Mouse (Mus musculus): ENCODE measurements around the gene Pramel7. TPM values are rescaled to one million over a fixed set of nuclear protein-coding genes. Genes with fewer than 3 reads are reported as not detected.
"Not testable (repeated sequence)": the region's sequence is repeated elsewhere in the genome, so short reads cannot be mapped to it uniquely, and the experiment has no call there.

Gene Pramel7
- not detected in 2 replicates for polyA plus RNA-seq (2012)

DNA sequence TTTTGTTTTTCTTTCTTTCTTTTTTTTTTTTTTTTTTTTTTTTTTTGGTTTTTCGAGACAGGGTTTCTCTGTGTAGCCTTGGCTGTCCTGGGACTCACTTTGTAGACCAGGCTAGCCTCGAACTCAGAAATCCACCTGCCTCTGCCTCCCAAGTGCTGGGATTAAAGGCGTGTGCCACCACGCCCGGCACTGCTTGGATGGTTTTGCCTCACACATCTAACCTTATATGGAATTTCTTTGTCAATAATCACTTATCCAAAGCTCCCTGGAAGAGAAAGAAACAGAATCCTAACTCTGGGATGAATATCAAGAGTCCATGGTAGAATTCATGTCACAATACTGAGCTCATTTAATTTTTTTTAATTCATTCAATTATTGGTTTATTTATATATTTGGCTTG lies at the start of gene Pramel7:
TSS of gene Pramel7 (minus strand) at position 101 of the 400 bp plus-strand sequence.
- TF ChIP-seq GATA1 (IDR thresholded peaks at IDR 0.05; ENCODE audit: low read length) = not testable (repeated sequence)

GRCm38 (mm10) chr2:87545442-87545841 lies 48.5 kb upstream of the Pramel7 start, which contains the start of gene Olfr1128:
Gene Olfr1128, minus strand, starts transcription at chr2:87545542.
- no peak for TF ChIP-seq GATA1 (IDR thresholded peaks at IDR 0.05; ENCODE audit: low read length)

GRCm38 (mm10) chr2:87534826-87535225 lies 37.9 kb upstream of the Pramel7 start:
- TF ChIP-seq GATA1 (IDR thresholded peaks at IDR 0.05; ENCODE audit: low read length) = no peak

DNA sequence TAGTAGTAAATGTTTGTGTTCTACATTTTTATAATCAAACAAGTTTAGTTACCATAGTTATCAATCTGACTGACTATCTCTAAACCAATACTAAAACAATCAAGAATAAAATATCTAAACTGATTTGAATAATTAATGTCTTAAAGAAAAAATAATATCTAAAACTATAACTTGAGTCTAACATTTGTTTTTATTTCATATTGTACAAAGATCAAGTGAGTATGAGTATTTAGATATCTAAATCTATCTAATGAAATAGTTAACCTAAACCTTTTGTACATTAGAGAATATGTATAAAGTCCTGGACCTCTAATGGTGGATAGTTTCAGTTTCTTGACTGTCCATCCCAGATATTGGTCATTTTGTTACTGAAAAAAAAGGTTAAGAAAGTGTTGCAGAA lies 34.6 kb upstream of the Pramel7 start, which contains the start of gene Olfr153:
TSS of gene Olfr153 (plus strand) at position 301 of the 400 bp plus-strand sequence.
- TF ChIP-seq GATA1 (IDR thresholded peaks at IDR 0.05; ENCODE audit: low read length) = no peak

GRCm38 (mm10) chr2:87520651-87521050 lies 23.8 kb upstream of the Pramel7 start:
- no peak for TF ChIP-seq GATA1 (IDR thresholded peaks at IDR 0.05; ENCODE audit: low read length)

GRCm38 (mm10) chr2:87516581-87516980 lies 19.7 kb upstream of the Pramel7 start:
- TF ChIP-seq GATA1 (IDR thresholded peaks at IDR 0.05; ENCODE audit: low read length) = no peak

DNA sequence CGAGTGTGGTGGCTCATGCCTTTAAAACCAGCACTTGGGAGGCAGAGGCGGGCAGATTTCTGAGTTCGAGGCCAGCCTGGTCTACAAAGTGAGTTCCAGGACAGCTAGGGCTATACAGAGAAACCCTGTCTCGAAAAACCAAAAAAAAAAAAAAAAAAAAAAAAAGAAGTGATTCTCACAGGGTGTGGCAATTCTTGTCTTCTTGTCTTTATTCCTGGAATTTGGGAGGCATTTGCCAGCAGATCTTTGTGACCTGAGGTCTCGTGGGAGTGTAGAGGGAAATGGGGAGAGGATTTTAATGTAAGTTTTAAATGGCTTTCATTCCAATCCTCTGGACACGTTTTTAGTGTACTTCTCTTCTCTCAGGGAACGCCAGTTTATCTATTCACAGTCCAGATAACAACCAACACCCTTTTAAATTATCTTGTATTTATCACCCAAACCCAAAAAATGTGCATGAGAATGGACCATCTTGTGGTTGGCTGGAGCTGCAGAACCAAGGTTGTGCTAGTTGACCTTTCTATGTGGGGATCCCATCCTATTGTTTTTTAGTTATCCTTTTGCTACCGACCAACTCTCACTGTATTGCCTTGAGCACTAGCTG lies 18.7 kb upstream of the Pramel7 start:
- no peak for TF ChIP-seq GATA1 (IDR thresholded peaks at IDR 0.05; ENCODE audit: low read length)

DNA sequence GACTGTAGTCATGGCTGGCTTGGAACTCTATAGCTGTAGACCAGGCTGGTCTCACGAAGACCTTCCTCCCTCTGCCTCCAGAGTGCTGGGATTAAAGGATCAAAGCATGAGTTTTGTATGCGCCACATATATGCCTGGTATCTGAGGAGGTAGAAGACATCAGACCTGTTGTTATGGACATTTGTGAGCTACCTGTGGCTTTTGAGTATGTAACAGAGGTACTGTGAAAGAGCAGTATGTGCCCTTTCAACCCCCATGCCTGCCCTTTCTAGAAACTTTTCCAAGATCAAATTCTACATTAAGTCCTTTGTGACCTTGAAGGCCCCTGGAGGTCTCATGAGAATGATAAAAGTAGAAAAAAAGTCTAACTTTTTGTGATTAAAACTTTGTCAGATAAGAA lies 18.2 kb upstream of the Pramel7 start:
- TF ChIP-seq GATA1 (IDR thresholded peaks at IDR 0.05; ENCODE audit: low read length) = no peak

DNA sequence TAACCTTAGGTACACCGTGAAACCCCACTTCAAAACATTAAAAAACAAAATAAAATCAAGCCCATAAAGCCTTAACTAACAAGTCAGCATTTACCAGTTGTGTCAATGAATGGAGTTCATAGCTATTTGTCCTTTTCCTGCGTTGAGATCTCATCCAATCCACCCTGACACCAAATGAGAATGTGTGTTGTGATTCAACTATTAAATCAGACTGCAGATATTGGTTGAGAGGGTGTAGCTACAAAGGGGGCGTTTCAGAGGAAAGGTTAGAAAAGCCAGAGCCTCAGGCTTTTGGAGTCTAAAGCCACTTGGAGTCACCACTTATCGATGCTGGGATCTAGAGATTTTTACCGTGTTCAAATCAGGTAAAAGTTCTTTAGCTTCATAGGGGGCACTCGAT lies 9.4 kb upstream of the Pramel7 start, which contains the start of gene Pramel6:
TSS of gene Pramel6 (plus strand) at position 301 of the 400 bp plus-strand sequence.
- TF ChIP-seq GATA1 (IDR thresholded peaks at IDR 0.05; ENCODE audit: low read length) = no peak

- no peak for TF ChIP-seq GATA1 (IDR thresholded peaks at IDR 0.05; ENCODE audit: low read length)
Measured at GRCm38 (mm10) chr2:87482276-87482675, 14.6 kb downstream of the Pramel7 start.

DNA sequence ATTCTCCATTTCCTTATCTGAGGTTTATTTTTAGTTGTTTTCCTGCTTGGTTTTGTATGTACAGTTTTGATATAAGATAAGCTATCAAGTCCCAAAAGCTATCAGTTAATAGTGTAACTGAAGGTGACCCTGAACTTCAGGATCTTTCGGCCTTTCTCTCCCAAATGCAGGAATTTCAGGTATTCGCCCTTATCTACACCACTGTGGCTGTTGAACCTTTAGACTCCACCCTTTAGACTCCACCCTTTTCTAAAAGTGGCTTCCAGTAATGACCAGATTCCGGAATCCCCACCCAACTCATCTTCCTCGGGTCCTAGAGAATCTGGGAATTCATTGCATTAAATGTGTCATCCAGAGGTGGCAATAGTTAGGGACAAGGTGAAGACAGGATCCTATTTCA lies 15.7 kb downstream of the Pramel7 start:
- TF ChIP-seq GATA1 (IDR thresholded peaks at IDR 0.05; ENCODE audit: low read length) = no peak

DNA sequence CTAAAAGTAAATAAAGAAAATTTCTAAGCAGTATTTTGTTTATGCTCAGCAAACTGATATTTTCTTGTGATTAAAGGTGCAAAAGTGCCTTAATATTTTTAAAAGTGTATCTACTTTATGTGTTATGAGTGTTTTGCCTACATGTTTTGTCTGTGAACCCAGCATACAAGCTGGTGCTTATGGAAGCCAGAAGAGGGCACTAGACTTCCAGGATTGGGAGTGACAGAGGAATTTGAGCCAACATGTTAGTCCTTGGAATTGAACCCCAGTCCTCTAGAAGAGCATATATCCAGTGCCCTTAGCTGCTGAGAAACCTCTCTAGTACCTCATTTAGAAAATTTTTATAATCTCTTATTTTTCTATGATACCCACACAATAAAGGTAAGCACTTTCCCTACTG lies 16.7 kb downstream of the Pramel7 start:
- no peak for TF ChIP-seq GATA1 (IDR thresholded peaks at IDR 0.05; ENCODE audit: low read length)

- no peak for TF ChIP-seq GATA1 (IDR thresholded peaks at IDR 0.05; ENCODE audit: low read length)
Measured at GRCm38 (mm10) chr2:87461769-87462168, 35.1 kb downstream of the Pramel7 start.

DNA sequence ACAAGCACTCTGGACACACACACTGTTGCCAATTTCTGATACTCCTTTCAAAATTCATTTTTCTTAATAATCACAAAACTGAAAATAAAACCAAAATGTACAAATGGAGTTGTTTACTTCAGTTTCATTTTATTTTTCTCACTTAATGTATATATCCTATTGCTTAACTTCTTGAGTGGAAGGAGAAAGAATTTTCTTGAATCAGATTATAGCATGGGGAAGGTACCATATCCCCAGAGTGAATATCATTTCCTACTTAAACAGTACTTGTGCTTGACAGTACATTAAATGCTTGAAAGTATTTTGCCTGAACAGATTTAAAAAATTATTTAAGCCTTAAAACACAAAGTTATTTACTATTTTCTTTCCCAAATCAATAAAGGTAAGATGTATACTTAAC lies 43.2 kb downstream of the Pramel7 start, which contains the start of gene Olfr1126:
TSS of gene Olfr1126 (plus strand) at position 301 of the 400 bp plus-strand sequence.
- TF ChIP-seq GATA1 (IDR thresholded peaks at IDR 0.05; ENCODE audit: low read length) = no peak

Other genes starting within 250 kb of the Pramel7 start
- gene Olfr1115, start 249.1 kb downstream of the Pramel7 start, polyA plus RNA-seq (2012) = not detected in 2 replicates
- not detected in 2 replicates for gene Olfr1116, start 229.6 kb downstream of the Pramel7 start, polyA plus RNA-seq (2012)
- gene Olfr1118, start 189.5 kb downstream of the Pramel7 start, polyA plus RNA-seq (2012) = not detected in 2 replicates
- not detected in 2 replicates for gene Olfr1120, start 142.3 kb downstream of the Pramel7 start, polyA plus RNA-seq (2012)
- not detected in 2 replicates for gene Olfr1121, start 127.2 kb downstream of the Pramel7 start, polyA plus RNA-seq (2012)
- gene Olfr1122, start 111.2 kb downstream of the Pramel7 start, polyA plus RNA-seq (2012) = not detected in 2 replicates
- gene Olfr1123, start 80.5 kb downstream of the Pramel7 start, polyA plus RNA-seq (2012) = not detected in 2 replicates
- not detected in 2 replicates for gene Olfr1124, start 66.8 kb downstream of the Pramel7 start, polyA plus RNA-seq (2012)
- not detected in 2 replicates for gene Olfr1126, start 43.1 kb downstream of the Pramel7 start, polyA plus RNA-seq (2012)
- not detected in 2 replicates for gene Pramel6, start 9.5 kb upstream of the Pramel7 start, polyA plus RNA-seq (2012)
- gene Olfr153, start 34.7 kb upstream of the Pramel7 start, polyA plus RNA-seq (2012) = not detected in 2 replicates
- not detected in 2 replicates for gene Olfr1128, start 48.4 kb upstream of the Pramel7 start, polyA plus RNA-seq (2012)
- gene Olfr1129, start 76.8 kb upstream of the Pramel7 start, polyA plus RNA-seq (2012) = not detected in 2 replicates
- gene Olfr1130, start 109.1 kb upstream of the Pramel7 start, polyA plus RNA-seq (2012) = not detected in 2 replicates
- gene Olfr1131, start 130.0 kb upstream of the Pramel7 start, polyA plus RNA-seq (2012) = not detected in 2 replicates
- not detected in 2 replicates for gene Olfr1132, start 140.4 kb upstream of the Pramel7 start, polyA plus RNA-seq (2012)
- not detected in 2 replicates for gene Olfr1133, start 150.3 kb upstream of the Pramel7 start, polyA plus RNA-seq (2012)
- not detected in 2 replicates for gene Olfr1134, start 161.4 kb upstream of the Pramel7 start, polyA plus RNA-seq (2012)
- not detected in 2 replicates for gene Olfr1135, start 176.6 kb upstream of the Pramel7 start, polyA plus RNA-seq (2012)
- not detected in 2 replicates for gene Olfr1136, start 196.9 kb upstream of the Pramel7 start, polyA plus RNA-seq (2012)
- gene Olfr1137, start 216.1 kb upstream of the Pramel7 start, polyA plus RNA-seq (2012) = not detected in 2 replicates
- gene Olfr1138, start 242.9 kb upstream of the Pramel7 start, polyA plus RNA-seq (2012) = not detected in 2 replicates
- not detected in 2 replicates for gene Olfr1140, start 246.7 kb upstream of the Pramel7 start, polyA plus RNA-seq (2012)